Mouse (Mus musculus): ENCODE measurements around the gene Hba-x. TPM values are rescaled to one million over a fixed set of nuclear protein-coding genes. Genes with fewer than 3 reads are reported as not detected.

Gene Hba-x
- not detected for polyA plus RNA-seq (2017; shearing (Covaris generic))

GRCm38 (mm10) chr11:32276347-32276746 lies at the start of gene Hba-x:
Gene Hba-x, plus strand, starts transcription at chr11:32276400.

GRCm38 (mm10) chr11:32267188-32267884 lies 8.9 kb upstream of the Hba-x start, which contains the start of gene Nprl3:
Gene Nprl3, minus strand, starts transcription at chr11:32267707.

GRCm38 (mm10) chr11:32283091-32283777 lies 7.0 kb downstream of the Hba-x start, which contains the start of gene Hba-a1:
Gene Hba-a1, plus strand, starts transcription at chr11:32283511.

GRCm38 (mm10) chr11:32286695-32287492 lies 10.7 kb downstream of the Hba-x start, which contains the start of gene Hbq1b:
Gene Hbq1b, plus strand, starts transcription at chr11:32286965.

GRCm38 (mm10) chr11:32296203-32296602 lies 20.0 kb downstream of the Hba-x start, which contains the start of gene Hba-a2:
Gene Hba-a2, plus strand, starts transcription at chr11:32296489.

GRCm38 (mm10) chr11:32299865-32300264 lies 23.7 kb downstream of the Hba-x start, which contains the start of gene Hbq1a:
Gene Hbq1a, plus strand, starts transcription at chr11:32300069.

Other genes starting within 250 kb of the Hba-x start
- 8.6 TPM for gene Il9r, start 76.1 kb upstream of the Hba-x start, polyA plus RNA-seq (2017; shearing (Covaris generic))
- 37.1 TPM for gene Snrnp25, start 71.0 kb upstream of the Hba-x start, polyA plus RNA-seq (2017; shearing (Covaris generic))
- 0.91 TPM for gene Rhbdf1, start 54.1 kb upstream of the Hba-x start, polyA plus RNA-seq (2017; shearing (Covaris generic))
- gene Mpg, start 49.9 kb upstream of the Hba-x start, polyA plus RNA-seq (2017; shearing (Covaris generic)), result 32.5 TPM
- gene Nprl3, start 8.7 kb upstream of the Hba-x start, polyA plus RNA-seq (2017; shearing (Covaris generic)), result 73.9 TPM
- gene Hba-a1, start 7.1 kb downstream of the Hba-x start, polyA plus RNA-seq (2017; shearing (Covaris generic)), result 99.6 TPM
- not detected for gene Hbq1b, start 10.6 kb downstream of the Hba-x start, polyA plus RNA-seq (2017; shearing (Covaris generic))
- gene Hba-a2, start 20.1 kb downstream of the Hba-x start, polyA plus RNA-seq (2017; shearing (Covaris generic)), result 169 TPM
- gene Hbq1a, start 23.7 kb downstream of the Hba-x start, polyA plus RNA-seq (2017; shearing (Covaris generic)), result not detected
- gene Sh3pxd2b, start 71.4 kb downstream of the Hba-x start, polyA plus RNA-seq (2017; shearing (Covaris generic)), result 0.12 TPM
- gene Ubtd2, start 179.0 kb downstream of the Hba-x start, polyA plus RNA-seq (2017; shearing (Covaris generic)), result 8.4 TPM

Data from CD4-positive, CD25-positive, alpha-beta regulatory T cell (primary cell).